Mouse (Mus musculus): ENCODE measurements around the gene Stk19. TPM values are rescaled to one million over a fixed set of nuclear protein-coding genes. Genes with fewer than 3 reads are reported as not detected.

Stk19 gene
- polyA plus RNA-seq, 1 experiment: 35.9 TPM

GRCm38 (mm10) chr17:34881166-34881565 is 44.4 kb upstream of the Stk19 start:
- H3ac ChIP-seq (ENCODE audit: control insufficient read depth, insufficient read length, low read depth): no peak overlapping the region
- no peak for TF ChIP-seq MAX (IDR thresholded peaks at IDR 0.05)
- no peak for TF ChIP-seq FOSL1 (IDR thresholded peaks at IDR 0.05; ENCODE audit: insufficient read depth, low read length, poor library complexity, severe bottlenecking)
- no peak for TF ChIP-seq MYOD1 (IDR thresholded peaks at IDR 0.05; ENCODE audit: control insufficient read depth, insufficient read length, low read depth)
- TF ChIP-seq USF1 (IDR thresholded peaks at IDR 0.05; ENCODE audit: low read depth): no peak
- no peak for TF ChIP-seq MYOG (IDR thresholded peaks at IDR 0.05; ENCODE audit: control insufficient read depth, extremely low read depth, insufficient read length)
- TF ChIP-seq CTCF (IDR thresholded peaks at IDR 0.05; ENCODE audit: control insufficient read depth, insufficient read depth, insufficient read length): no peak
- TF ChIP-seq CEBPB (IDR thresholded peaks at IDR 0.05; ENCODE audit: low read depth): no peak
- no peaks in the 10 kb centered on the region for H3K79me2 ChIP-seq (ENCODE audit: control insufficient read depth, insufficient read depth)
- no peaks in the 10 kb centered on the region for H3K79me3 ChIP-seq (ENCODE audit: low read depth)
- H3K36me3 ChIP-seq (ENCODE audit: control insufficient read depth, insufficient read depth): no peaks in the 10 kb centered on the region
- H3K4me3 ChIP-seq (ENCODE audit: insufficient read depth, poor library complexity, severe bottlenecking): no peak overlapping the region
- no peaks in the 10 kb centered on the region for H3K27me3 ChIP-seq (ENCODE audit: control insufficient read depth, insufficient read depth, insufficient read length)

DNA sequence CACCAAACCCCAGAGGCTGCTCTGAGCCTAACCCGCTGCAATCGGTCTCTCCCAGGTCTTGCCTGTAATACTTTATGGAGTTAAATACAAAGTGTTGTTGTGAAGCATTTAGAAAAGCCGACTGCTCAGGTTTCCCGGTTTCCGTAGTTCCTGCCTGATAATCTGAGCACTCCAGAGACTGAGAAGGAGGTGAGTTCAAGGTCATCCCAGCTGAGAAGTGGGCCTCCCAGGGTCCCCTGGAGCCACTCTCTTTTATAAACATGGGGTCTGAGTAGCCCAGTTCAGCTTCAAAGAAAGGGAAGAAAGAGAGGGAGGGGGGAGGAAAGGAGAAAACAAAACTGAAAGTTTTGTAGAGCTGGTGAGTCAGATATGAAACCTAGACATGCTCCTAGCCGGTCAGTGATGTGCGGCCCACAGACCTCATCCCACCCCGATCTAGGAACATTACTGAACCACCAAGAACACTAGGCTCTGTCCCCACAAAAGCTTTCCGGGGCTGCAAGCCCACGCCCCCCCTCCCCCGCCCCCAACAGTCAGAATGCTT is 42.7 kb upstream of the Stk19 start, which contains the start of gene Zbtb12:
TSS of gene Zbtb12 (plus strand) at position 148 of the 544 bp plus-strand sequence.
- H3K79me3 ChIP-seq (ENCODE audit: low read depth): no peaks in the 10 kb centered on the region
- H3K36me3 ChIP-seq (ENCODE audit: control insufficient read depth, insufficient read depth): no peaks in the 10 kb centered on the region
- TF ChIP-seq FOSL1 (IDR thresholded peaks at IDR 0.05; ENCODE audit: insufficient read depth, low read length, poor library complexity, severe bottlenecking): no peak
- TF ChIP-seq CEBPB (IDR thresholded peaks at IDR 0.05; ENCODE audit: low read depth): no peak
- TF ChIP-seq MYOD1 (IDR thresholded peaks at IDR 0.05; ENCODE audit: control insufficient read depth, insufficient read length, low read depth): no peak
- no peak for TF ChIP-seq USF1 (IDR thresholded peaks at IDR 0.05; ENCODE audit: low read depth)
- TF ChIP-seq CTCF (IDR thresholded peaks at IDR 0.05; ENCODE audit: control insufficient read depth, insufficient read depth, insufficient read length): no peak
- no peak for TF ChIP-seq MAX (IDR thresholded peaks at IDR 0.05)
- H3ac ChIP-seq (ENCODE audit: control insufficient read depth, insufficient read length, low read depth): no peak within 1 kb of the TSS
- H3K27me3 ChIP-seq (ENCODE audit: control insufficient read depth, insufficient read depth, insufficient read length): no peaks in the 10 kb centered on the region
- H3K4me3 ChIP-seq (ENCODE audit: insufficient read depth, poor library complexity, severe bottlenecking): no peak within 1 kb of the TSS
- no peaks in the 10 kb centered on the region for H3K79me2 ChIP-seq (ENCODE audit: control insufficient read depth, insufficient read depth)

- H3K4me3 ChIP-seq (ENCODE audit: insufficient read depth, poor library complexity, severe bottlenecking): no peak overlapping the region
- no peak for TF ChIP-seq FOSL1 (IDR thresholded peaks at IDR 0.05; ENCODE audit: insufficient read depth, low read length, poor library complexity, severe bottlenecking)
- TF ChIP-seq MAX (IDR thresholded peaks at IDR 0.05): no peak
- no peak for TF ChIP-seq MYOG (IDR thresholded peaks at IDR 0.05; ENCODE audit: control insufficient read depth, extremely low read depth, insufficient read length)
- no peak for TF ChIP-seq USF1 (IDR thresholded peaks at IDR 0.05; ENCODE audit: low read depth)
- TF ChIP-seq CTCF (IDR thresholded peaks at IDR 0.05; ENCODE audit: control insufficient read depth, insufficient read depth, insufficient read length): no peak
- TF ChIP-seq MYOD1 (IDR thresholded peaks at IDR 0.05; ENCODE audit: control insufficient read depth, insufficient read length, low read depth): no peak
- TF ChIP-seq CEBPB (IDR thresholded peaks at IDR 0.05; ENCODE audit: low read depth): no peak
- no peaks in the 10 kb centered on the region for H3K79me3 ChIP-seq (ENCODE audit: low read depth)
- H3K27me3 ChIP-seq (ENCODE audit: control insufficient read depth, insufficient read depth, insufficient read length): peaks cover 4% of the 10 kb centered on the region
- no peaks in the 10 kb centered on the region for H3K36me3 ChIP-seq (ENCODE audit: control insufficient read depth, insufficient read depth)
- no peaks in the 10 kb centered on the region for H3K79me2 ChIP-seq (ENCODE audit: control insufficient read depth, insufficient read depth)
- no peak overlapping the region for H3ac ChIP-seq (ENCODE audit: control insufficient read depth, insufficient read length, low read depth)
Measured at GRCm38 (mm10) chr17:34874321-34874720, 37.6 kb upstream of the Stk19 start.

DNA sequence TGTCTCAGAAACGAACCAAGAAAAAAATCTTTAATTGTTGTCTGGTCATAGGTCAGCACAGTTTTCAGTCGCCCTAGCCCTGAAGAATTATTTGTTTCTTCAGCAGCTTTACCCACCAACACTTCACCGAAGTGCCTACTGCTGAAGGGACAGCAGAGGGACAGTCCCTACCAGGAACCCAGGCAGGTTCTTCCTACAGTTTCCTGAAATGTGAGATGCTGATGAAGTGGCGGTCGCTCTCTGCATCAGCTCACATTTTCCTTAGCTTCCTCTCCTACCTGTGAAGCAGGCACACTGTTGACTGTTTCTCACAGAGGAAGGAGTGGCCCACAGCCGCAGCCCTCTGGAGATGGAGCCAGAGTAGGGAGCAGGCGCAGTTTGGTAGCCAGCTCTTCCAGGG is 29.2 kb upstream of the Stk19 start:
- peaks cover 21% of the 10 kb centered on the region for H3K27me3 ChIP-seq (ENCODE audit: control insufficient read depth, insufficient read depth, insufficient read length)
- no peaks in the 10 kb centered on the region for H3K79me2 ChIP-seq (ENCODE audit: control insufficient read depth, insufficient read depth)
- H3K79me3 ChIP-seq (ENCODE audit: low read depth): no peaks in the 10 kb centered on the region
- TF ChIP-seq CTCF (IDR thresholded peaks at IDR 0.05; ENCODE audit: control insufficient read depth, insufficient read depth, insufficient read length) (no peak), CEBPB (IDR thresholded peaks at IDR 0.05; ENCODE audit: low read depth) (no peak), FOSL1 (IDR thresholded peaks at IDR 0.05; ENCODE audit: insufficient read depth, low read length, poor library complexity, severe bottlenecking) (no peak), MYOD1 (IDR thresholded peaks at IDR 0.05; ENCODE audit: control insufficient read depth, insufficient read length, low read depth) (no peak), MAX (IDR thresholded peaks at IDR 0.05) (no peak), USF1 (IDR thresholded peaks at IDR 0.05; ENCODE audit: low read depth) (no peak)
- H3K4me3 ChIP-seq (ENCODE audit: insufficient read depth, poor library complexity, severe bottlenecking): no peak overlapping the region
- no peak overlapping the region for H3ac ChIP-seq (ENCODE audit: control insufficient read depth, insufficient read length, low read depth)
- no peaks in the 10 kb centered on the region for H3K36me3 ChIP-seq (ENCODE audit: control insufficient read depth, insufficient read depth)

GRCm38 (mm10) chr17:34862416-34863081 is 25.8 kb upstream of the Stk19 start, which contains the start of gene Cfb:
Cfb (minus strand) TSS chr17:34862518.
- TF ChIP-seq FOSL1 (IDR thresholded peaks at IDR 0.05; ENCODE audit: insufficient read depth, low read length, poor library complexity, severe bottlenecking) (no peak), CTCF (IDR thresholded peaks at IDR 0.05; ENCODE audit: control insufficient read depth, insufficient read depth, insufficient read length) (no peak), USF1 (IDR thresholded peaks at IDR 0.05; ENCODE audit: low read depth) (no peak), MYOD1 (IDR thresholded peaks at IDR 0.05; ENCODE audit: control insufficient read depth, insufficient read length, low read depth) (no peak), CEBPB (IDR thresholded peaks at IDR 0.05; ENCODE audit: low read depth) (no peak), MAX (IDR thresholded peaks at IDR 0.05) (no peak), MYOG (IDR thresholded peaks at IDR 0.05; ENCODE audit: control insufficient read depth, extremely low read depth, insufficient read length) (no peak)
- H3K4me3 ChIP-seq (ENCODE audit: insufficient read depth, poor library complexity, severe bottlenecking): no peak within 1 kb of the TSS
- no peaks in the 10 kb centered on the region for H3K36me3 ChIP-seq (ENCODE audit: control insufficient read depth, insufficient read depth)
- H3K27me3 ChIP-seq (ENCODE audit: control insufficient read depth, insufficient read depth, insufficient read length): peaks cover 25% of the 10 kb centered on the region
- no peaks in the 10 kb centered on the region for H3K79me2 ChIP-seq (ENCODE audit: control insufficient read depth, insufficient read depth)
- no peak within 1 kb of the TSS for H3ac ChIP-seq (ENCODE audit: control insufficient read depth, insufficient read length, low read depth)
- H3K79me3 ChIP-seq (ENCODE audit: low read depth): no peaks in the 10 kb centered on the region
